Mouse (Mus musculus) limb, embryonic 15.5 days (tissue): Measurements from ENCODE around the gene Hyls1. TPM values are rescaled to one million over a fixed set of nuclear protein-coding genes. Genes with fewer than 3 reads are reported as not detected.

ENCODE experiments used
- ATAC-seq: fragments of 200-750 bp; cut with Nextera tagmentation; 2 replicates; pipeline ENCODE4 v1.8.0; 2017; ENCODE audit warnings: low read depth, moderate TSS enrichment; ENCODE audit not compliant: insufficient number of reproducible peaks, low FRiP score, low TSS enrichment
- H3K27ac ChIP-seq: fragments of 300-500 bp; sonication (generic); 2 replicates; pipeline ENCODE4 v1.5.1; 2015; ENCODE audit warnings: moderate library complexity, mild to moderate bottlenecking, inconsistent platforms
- H3K27me3 ChIP-seq: fragments of 300-500 bp; sonication (generic); 2 replicates; pipeline ENCODE4 v1.6.1; 2015; ENCODE audit warnings: inconsistent platforms
- H3K36me3 ChIP-seq: fragments of 300-500 bp; sonication (generic); 2 replicates; pipeline ENCODE4 v1.6.1; 2015; ENCODE audit warnings: inconsistent platforms
- H3K4me1 ChIP-seq: fragments of 300-500 bp; sonication (generic); 2 replicates; pipeline ENCODE4 v1.6.1; 2015; ENCODE audit warnings: inconsistent platforms
- H3K4me2 ChIP-seq: fragments of 300-500 bp; sonication (generic); 2 replicates; pipeline ENCODE4 v1.6.1; 2015; ENCODE audit warnings: mild to moderate bottlenecking, inconsistent platforms
- H3K4me3 ChIP-seq: fragments of 300-500 bp; sonication (generic); 2 replicates; pipeline ENCODE4 v1.5.1; 2015; ENCODE audit warnings: mild to moderate bottlenecking, inconsistent platforms
- H3K9ac ChIP-seq: fragments of 300-500 bp; sonication (generic); 2 replicates; pipeline ENCODE4 v1.6.1; 2015; ENCODE audit warnings: inconsistent platforms
- H3K9me3 ChIP-seq: fragments of 300-500 bp; sonication (generic); 2 replicates; pipeline ENCODE4 v1.6.1; 2016; ENCODE audit warnings: inconsistent platforms
- WGBS: fragments of 180-500 bp; shearing (Covaris S2); methylation state at CpG from one replicate; pipeline ENCODE4 v1.1.7; 2015; 5-methylcytosine and 5-hydroxymethylcytosine counted together
- polyA plus RNA-seq: library from polyadenylated mRNA; unstranded; fragments of >200 nt; fragmentation: Nextera tagmentation; extraction: Ambion mirVana; gene quantifications from 2 replicates; pipeline ENCODE4 v1.2.1, GENCODE M21; 2015

Gene Hyls1
- polyA plus RNA-seq, 1 experiment from 2014 or later, result 14.4 TPM

DNA sequence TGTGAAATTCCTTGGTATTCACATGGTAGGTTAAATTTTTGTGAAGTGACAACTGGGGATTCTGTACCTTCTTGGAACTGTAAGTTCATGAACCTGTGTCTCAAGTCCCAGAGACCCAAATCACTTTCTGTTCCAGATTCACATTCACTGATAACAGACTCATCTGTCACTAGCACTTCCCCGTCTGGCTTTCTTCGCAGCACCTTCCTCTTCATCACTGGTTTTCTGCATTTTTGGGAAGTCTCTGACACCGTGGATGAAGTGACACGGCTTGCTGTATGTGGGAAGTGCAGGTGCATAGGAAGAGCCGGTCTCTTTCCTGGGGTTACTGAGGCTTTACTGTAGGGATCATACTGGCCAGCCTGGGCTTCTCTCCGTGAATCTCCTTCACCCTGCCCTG, 8.6 kb downstream of the Hyls1 start:
- H3K9ac ChIP-seq, result no peak overlapping the region
- peaks cover 19% of the 10 kb centered on the region for H3K4me1 ChIP-seq
- no peaks in the 10 kb centered on the region for H3K9me3 ChIP-seq
- 82% methylated on average over 6 of the region's 6 CpGs for WGBS
- H3K4me3 ChIP-seq, result no peak overlapping the region
- peaks cover 28% of the 10 kb centered on the region for H3K36me3 ChIP-seq
- no peak overlapping the region for H3K4me2 ChIP-seq
- no peak overlapping the region for H3K27ac ChIP-seq
- H3K27me3 ChIP-seq, result no peaks in the 10 kb centered on the region
- no peak for ATAC-seq

DNA sequence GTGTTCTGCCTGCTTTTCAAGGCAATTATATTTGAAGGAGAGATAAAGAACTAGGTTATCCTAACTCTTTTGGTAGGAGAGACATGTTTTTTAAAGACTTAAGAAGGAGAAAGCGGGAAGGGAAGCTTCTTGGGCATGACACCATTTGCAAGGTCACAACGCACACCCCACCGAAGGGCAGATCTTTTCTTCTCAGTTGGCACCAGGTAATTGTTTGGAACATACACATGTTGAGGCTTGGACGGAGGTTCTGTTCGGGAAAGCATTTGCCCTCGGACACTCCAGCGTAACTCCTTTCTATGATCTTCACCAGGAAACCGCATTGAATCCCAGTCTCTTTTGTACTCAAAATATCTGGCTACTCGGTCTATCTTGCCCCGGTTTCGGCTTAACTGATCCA, 9.1 kb downstream of the Hyls1 start:
- H3K27me3 ChIP-seq, result no peaks in the 10 kb centered on the region
- WGBS, result 95% methylated on average over 11 of the region's 11 CpGs
- no peak overlapping the region for H3K4me3 ChIP-seq
- H3K27ac ChIP-seq, result no peak overlapping the region
- H3K9me3 ChIP-seq, result no peaks in the 10 kb centered on the region
- no peak overlapping the region for H3K4me2 ChIP-seq
- H3K9ac ChIP-seq, result no peak overlapping the region
- peaks cover 24% of the 10 kb centered on the region for H3K36me3 ChIP-seq
- no peak for ATAC-seq
- peaks cover 19% of the 10 kb centered on the region for H3K4me1 ChIP-seq

DNA sequence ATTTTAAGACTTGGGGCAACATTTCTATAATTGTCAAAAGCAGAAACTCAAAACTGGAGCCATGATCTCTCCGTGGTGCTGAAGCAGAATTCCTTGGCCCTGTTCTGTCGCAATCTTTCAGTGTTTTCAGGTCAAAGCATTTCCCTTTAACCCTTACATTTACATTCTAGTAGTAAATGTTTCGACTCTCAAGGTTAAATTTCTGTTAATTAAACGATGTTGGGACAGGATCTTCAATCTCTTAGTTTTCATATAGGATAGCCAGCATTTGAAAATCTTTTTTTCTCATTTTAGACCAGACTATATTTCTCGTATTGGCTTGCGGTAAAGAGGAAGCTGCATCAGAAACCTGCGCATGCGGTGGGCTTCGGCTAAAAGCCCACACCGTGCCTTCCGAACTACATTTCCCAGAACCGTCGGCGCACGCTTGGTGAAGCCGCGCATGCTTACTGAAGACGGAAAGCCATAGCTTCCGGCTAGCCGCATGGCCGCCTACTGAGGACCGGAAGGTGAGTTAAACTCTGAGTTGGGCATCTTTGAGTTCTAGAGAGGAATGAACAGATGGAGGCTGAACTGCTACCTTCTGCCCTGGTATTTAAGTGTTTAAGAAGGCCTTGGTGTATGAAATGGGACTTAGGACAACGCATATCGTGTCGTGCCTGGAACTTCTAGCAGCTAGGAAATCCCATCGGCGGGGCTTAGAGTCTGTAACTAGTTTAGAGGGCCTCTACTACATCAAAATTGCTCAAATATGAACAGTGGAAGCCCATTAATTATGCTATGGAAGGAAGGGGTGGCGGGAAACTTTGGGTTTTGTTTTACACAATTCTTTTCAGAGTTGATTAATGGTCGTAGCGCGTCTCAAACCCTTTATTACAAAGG, 10.9 kb downstream of the Hyls1 start:
- 2% methylated on average over 31 of the region's 31 CpGs for WGBS

DNA sequence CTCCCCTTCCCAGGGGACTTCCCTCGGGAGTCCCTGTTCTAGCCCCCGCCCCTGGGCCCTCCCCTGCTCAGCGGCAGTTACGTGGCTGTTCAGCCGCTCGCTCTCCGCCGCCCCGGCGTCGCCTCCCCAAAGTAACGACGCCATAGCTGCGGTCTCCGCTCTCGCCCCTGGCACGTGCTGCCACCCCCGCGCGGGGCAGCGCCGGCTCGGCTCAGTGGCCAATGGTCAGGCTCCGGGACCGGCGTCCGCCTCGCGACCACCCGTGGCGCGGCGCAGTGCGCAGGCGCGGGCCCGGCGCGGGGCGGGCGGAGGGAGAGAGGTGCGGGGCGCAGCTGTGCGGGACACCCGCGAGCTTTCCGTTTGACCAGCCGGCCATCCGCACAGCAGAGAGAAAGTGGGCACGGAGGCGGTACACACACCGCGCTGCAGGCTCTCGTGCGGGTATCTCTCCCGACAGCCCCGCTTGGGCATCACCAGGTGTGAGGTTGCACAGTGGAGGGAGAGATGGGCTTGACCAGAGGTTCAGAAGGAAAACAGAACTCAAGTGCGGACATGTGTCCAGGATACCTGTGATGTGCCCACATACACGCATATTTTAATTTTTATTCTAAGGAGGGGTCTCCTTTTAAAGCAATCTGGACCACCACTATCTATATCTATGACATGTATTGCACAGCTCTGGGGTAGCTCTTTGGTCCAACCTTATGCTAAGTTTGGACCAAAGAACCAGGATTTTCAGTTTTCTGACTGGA, 11.8 kb downstream of the Hyls1 start, which contains the start of the genes Ddx25 and Pus3:
TSS of gene Ddx25 (minus strand) at position 272 of the 752 bp plus-strand sequence.
TSS of gene Pus3 (plus strand) at position 339 of the 752 bp plus-strand sequence.
- Histone ChIP-seq H3K4me3 (peak within 1 kb of the TSS; percentile 70), H3K9me3 (no peaks in the 10 kb centered on the region), H3K9ac (peak within 1 kb of the TSS; percentile 51), H3K27me3 (no peaks in the 10 kb centered on the region), H3K36me3 (peaks cover 12% of the 10 kb centered on the region), H3K4me2 (peak within 1 kb of the TSS; percentile 95), H3K27ac (peak within 1 kb of the TSS; percentile 82), H3K4me1 (peaks cover 19% of the 10 kb centered on the region)
- WGBS, result 1% methylated on average over 59 of the region's 59 CpGs
- ATAC-seq, result peak; percentile 64

More for the DNA sequence above, 10.9 kb downstream of the Hyls1 start:
- Histone ChIP-seq H3K36me3 (peaks cover 13% of the 10 kb centered on the region), H3K9me3 (no peaks in the 10 kb centered on the region), H3K4me1 (peaks cover 19% of the 10 kb centered on the region), H3K9ac (peak overlapping the region; percentile 51), H3K27me3 (no peaks in the 10 kb centered on the region), H3K4me2 (peak overlapping the region; percentile 95), H3K27ac (peak overlapping the region; percentile 82), H3K4me3 (peak overlapping the region; percentile 70)
- peak; percentile 89 for ATAC-seq

DNA sequence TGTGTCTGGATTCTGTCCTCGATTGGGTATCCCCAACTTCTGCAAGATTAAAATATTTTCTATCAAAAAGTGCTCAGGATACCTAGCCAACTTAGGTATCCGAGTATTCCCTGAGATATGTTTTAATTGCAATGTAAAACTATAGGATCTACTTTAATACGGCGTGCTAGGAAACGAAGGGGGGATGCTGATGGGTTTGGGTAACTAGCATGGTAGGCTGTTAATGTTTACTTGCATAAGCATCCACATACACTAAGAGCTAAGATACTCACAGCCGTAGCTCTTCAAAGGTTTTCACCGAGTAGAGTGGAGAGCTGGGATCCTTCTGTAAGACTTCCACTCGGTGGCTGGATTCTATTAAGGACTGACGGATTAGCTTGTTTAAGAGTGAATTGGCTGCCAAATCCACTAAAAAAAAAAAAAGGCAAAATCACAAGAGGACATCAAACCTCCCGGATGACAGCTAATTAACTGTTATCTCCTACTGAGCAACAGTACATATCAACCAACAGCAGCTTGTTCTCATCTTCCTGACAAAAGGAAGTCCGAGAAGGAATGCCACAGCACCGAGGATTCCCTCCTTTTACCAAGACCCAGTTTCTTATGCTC, 13.6 kb downstream of the Hyls1 start:
- H3K36me3 ChIP-seq, result peaks cover 7% of the 10 kb centered on the region
- WGBS, result 57% methylated on average over 12 of the region's 12 CpGs
- H3K9ac ChIP-seq, result no peak overlapping the region
- no peaks in the 10 kb centered on the region for H3K9me3 ChIP-seq
- no peak for ATAC-seq
- no peak overlapping the region for H3K27ac ChIP-seq
- no peaks in the 10 kb centered on the region for H3K27me3 ChIP-seq
- H3K4me1 ChIP-seq, result peaks cover 19% of the 10 kb centered on the region
- H3K4me2 ChIP-seq, result no peak overlapping the region
- H3K4me3 ChIP-seq, result no peak overlapping the region

DNA sequence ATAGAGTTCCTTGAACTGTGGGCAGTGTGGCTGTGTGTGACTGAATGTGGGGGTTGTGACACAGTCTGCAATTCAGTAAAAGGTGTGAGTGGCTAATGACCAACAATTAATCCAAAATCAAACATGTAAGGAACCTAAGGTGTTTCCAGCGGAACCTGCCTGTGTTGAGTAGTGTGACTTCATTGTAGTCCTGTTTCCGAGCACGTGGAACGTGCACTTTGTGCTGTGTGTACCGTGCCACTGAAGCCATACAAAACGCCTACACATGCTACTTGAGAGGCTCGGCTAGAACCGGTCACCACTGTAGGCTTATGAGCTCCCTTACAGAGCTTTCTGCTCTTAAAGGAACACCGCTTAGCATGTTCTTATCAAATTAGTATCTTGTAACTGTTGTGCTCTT, 21.7 kb downstream of the Hyls1 start:
- 76% methylated on average over 9 of the region's 9 CpGs for WGBS

DNA sequence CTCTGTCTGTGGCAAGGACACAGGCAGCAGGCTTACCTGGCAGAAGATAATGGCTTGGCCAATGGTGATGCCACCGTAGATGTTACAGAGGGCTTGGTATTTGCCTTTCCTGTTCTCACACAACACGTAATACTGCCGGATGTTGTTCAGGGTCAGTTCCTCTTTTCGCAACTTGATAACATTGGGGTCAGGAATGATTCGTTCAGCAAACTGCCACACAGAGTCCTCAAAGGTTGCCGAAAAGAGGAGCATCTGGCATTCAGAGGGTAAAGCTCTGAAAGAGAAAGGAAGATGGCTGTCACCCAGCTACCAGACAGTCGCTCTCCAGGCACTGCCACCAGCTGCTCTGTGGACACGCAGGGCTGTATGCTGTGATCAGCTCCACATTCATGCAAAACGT, 23.5 kb downstream of the Hyls1 start:
- no peak overlapping the region for H3K9ac ChIP-seq
- H3K9me3 ChIP-seq, result no peaks in the 10 kb centered on the region
- H3K27me3 ChIP-seq, result no peaks in the 10 kb centered on the region
- H3K4me2 ChIP-seq, result no peak overlapping the region
- no peak overlapping the region for H3K4me3 ChIP-seq
- H3K4me1 ChIP-seq, result no peaks in the 10 kb centered on the region
- 86% methylated on average over 9 of the region's 9 CpGs for WGBS
- no peaks in the 10 kb centered on the region for H3K36me3 ChIP-seq
- ATAC-seq, result no peak
- H3K27ac ChIP-seq, result no peak overlapping the region

More for the DNA sequence above, 21.7 kb downstream of the Hyls1 start:
- H3K4me3 ChIP-seq, result no peak overlapping the region
- H3K4me2 ChIP-seq, result no peak overlapping the region
- H3K4me1 ChIP-seq, result no peaks in the 10 kb centered on the region
- no peaks in the 10 kb centered on the region for H3K9me3 ChIP-seq
- no peak for ATAC-seq
- H3K27me3 ChIP-seq, result no peaks in the 10 kb centered on the region
- no peak overlapping the region for H3K27ac ChIP-seq
- no peaks in the 10 kb centered on the region for H3K36me3 ChIP-seq
- H3K9ac ChIP-seq, result no peak overlapping the region

DNA sequence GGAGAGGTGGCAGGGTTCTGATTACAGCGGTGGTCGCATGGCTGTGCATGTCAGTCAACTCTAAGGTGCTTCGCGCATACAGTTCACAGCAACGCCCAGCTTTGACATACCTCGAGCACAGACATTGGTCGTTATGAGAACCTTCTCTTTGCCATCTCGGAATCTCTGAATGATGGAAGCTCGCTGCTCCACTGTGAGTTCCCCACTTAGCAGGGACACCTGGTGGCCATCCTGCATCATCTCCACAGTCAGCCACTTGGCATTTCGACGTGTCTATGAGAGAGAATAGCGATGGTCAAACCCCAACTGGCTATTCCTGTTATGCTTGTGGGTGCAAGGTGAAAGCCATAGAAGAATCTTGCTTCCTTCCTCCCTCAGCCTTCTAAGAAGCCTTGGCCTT, 24.5 kb downstream of the Hyls1 start:
- H3K4me2 ChIP-seq, result no peak overlapping the region
- WGBS, result 71% methylated on average over 12 of the region's 12 CpGs
- no peaks in the 10 kb centered on the region for H3K27me3 ChIP-seq
- no peak for ATAC-seq
- H3K9ac ChIP-seq, result no peak overlapping the region
- H3K4me1 ChIP-seq, result no peaks in the 10 kb centered on the region
- no peaks in the 10 kb centered on the region for H3K9me3 ChIP-seq
- H3K36me3 ChIP-seq, result no peaks in the 10 kb centered on the region
- no peak overlapping the region for H3K27ac ChIP-seq
- no peak overlapping the region for H3K4me3 ChIP-seq

DNA sequence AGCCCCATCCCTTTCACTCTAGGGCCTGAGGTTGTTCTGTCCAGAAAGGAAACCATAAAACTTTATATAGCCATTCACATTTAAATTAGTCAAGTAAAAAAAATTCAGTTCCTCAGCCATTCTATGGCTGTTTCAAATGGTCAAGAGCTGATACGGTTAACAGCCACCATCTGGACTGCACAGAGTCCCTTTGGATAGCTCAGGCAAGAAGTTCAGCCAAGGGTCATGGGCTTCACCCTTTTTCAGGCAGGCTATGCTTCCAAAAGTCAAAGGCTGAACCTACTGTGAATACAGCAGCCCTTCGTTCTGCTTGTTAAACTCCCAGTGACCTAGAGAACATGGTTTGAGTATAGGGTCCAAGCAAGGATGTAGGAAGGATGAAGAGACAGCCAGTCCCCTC, 25.5 kb downstream of the Hyls1 start:
- Histone ChIP-seq H3K27ac (no peak overlapping the region), H3K27me3 (no peaks in the 10 kb centered on the region), H3K4me3 (no peak overlapping the region), H3K4me1 (no peaks in the 10 kb centered on the region), H3K9me3 (no peaks in the 10 kb centered on the region), H3K36me3 (no peaks in the 10 kb centered on the region), H3K9ac (no peak overlapping the region), H3K4me2 (no peak overlapping the region)
- ATAC-seq, result no peak
- WGBS, result 37% methylated on average over 2 of the region's 2 CpGs

DNA sequence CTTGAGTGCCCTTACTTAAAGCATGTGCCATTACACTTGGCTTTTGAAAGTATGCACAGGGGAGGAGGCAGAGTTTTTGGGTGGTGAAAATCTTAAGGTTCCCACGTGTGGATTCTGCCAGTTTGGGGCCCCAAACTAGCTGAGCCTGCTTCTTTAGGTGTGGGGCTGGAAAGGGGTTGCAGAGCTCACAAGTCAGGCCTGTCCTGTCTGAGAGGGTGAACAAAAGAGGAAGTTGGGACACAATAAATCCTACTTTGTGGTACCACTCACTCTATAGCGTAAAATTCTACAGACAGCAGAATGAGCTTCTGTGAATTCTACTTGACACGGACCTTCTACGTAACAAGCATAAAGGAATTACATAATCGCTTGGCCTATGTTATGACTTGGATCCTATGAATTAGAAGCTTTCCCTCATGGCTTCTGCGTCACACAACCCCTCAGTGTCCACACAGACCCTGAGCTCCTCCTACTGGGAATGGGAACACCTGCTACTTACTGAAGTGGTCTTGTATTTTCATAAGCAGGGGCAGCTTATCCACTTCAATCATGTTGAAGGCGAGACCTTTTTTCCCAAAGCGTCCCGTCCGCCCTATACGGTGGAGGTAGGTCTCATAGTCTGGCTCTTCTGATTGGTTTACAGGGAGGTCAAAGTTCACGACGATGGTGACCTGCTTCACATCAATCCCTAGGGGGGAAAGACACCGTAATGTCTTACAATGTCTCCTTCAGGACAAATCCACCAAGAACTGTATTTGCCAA, 26.9 kb downstream of the Hyls1 start:
- H3K4me3 ChIP-seq, result no peak overlapping the region
- H3K9me3 ChIP-seq, result no peaks in the 10 kb centered on the region
- H3K4me2 ChIP-seq, result no peak overlapping the region
- peaks cover 8% of the 10 kb centered on the region for H3K4me1 ChIP-seq
- H3K36me3 ChIP-seq, result no peaks in the 10 kb centered on the region
- H3K9ac ChIP-seq, result no peak overlapping the region
- no peaks in the 10 kb centered on the region for H3K27me3 ChIP-seq
- ATAC-seq, result no peak
- H3K27ac ChIP-seq, result no peak overlapping the region
- 79% methylated on average over 14 of the region's 14 CpGs for WGBS

DNA sequence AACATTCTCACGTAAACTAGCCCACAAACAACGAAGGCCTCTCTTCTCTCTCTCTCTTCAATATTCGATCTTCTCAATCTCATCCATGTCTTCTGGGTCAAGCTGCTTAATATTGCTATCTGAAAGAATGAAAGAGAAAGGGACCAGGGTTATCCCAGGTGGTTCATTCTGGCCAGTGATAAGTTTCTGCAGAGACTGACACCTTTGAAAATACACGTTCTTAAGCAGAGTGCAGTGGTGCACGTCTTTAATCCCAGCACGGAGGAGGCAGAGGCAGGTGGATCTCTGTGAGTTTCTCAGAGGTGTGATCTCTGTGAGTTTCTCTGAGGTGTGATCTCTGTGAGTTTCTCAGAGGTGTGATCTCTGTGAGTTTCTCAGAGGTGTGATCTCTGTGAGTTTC, 28.3 kb downstream of the Hyls1 start:
- 66% methylated on average over 6 of the region's 6 CpGs for WGBS
- Histone ChIP-seq H3K4me1 (peaks cover 8% of the 10 kb centered on the region), H3K4me2 (no peak overlapping the region), H3K9ac (no peak overlapping the region), H3K27me3 (no peaks in the 10 kb centered on the region), H3K4me3 (no peak overlapping the region), H3K36me3 (no peaks in the 10 kb centered on the region), H3K27ac (no peak overlapping the region), H3K9me3 (no peaks in the 10 kb centered on the region)
- ATAC-seq, result no peak
